Comparison of ENCODE assay signal across 12 mouse cellular contexts in the genomic region with DNA sequence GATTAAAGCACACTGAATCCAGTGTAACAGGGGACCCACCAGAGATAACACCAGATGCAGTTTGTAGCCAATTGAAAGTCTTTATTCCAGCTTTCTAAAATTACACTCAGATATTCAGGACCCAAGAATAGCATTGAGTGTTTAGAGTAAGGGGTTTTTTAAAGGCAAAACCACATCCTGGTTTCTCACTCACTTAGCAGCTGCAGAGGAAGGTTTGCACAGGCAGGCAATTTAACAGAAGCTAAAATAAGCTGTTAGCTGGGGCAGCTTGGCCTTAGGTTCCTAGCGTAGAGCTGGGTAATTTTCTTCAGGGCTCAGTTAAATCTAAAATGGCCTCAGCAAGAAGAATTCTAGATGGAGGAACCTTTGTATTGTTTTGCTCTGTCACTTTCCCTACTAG. TPM values are rescaled to one million over a fixed set of nuclear protein-coding genes. Genes with fewer than 3 reads are reported as not detected.
DNase-seq lines count a peak whose midpoint lies in the region; ATAC-seq and TF ChIP-seq lines count a peak whose summit lies in the region.
"Had no signal": no experiment of that assay in that cellular context is flagged by ENCODE, and none has a peak within 500 bp of the region (broad histone marks: within the 10 kb centered on the region; RNA-seq: fewer than 3 reads in every experiment).

No protein-coding gene starts in this region.

- no peaks in the 10 kb centered on the region for H3K9me3 ChIP-seq in embryonic facial prominence, embryonic 14.5 days (ENCODE audit: control insufficient read depth, low read length)
- H3K9me3 ChIP-seq in embryonic facial prominence, embryonic 10.5 days = no peaks in the 10 kb centered on the region
- peaks cover 4% of the 10 kb centered on the region for H3K9me3 ChIP-seq in CH12.LX (replicated peaks; ENCODE audit: low read length)
- H3K9me3 ChIP-seq: lung, embryonic 15.5 days had no signal

- peaks cover 14% of the 10 kb centered on the region; the same call in 1 of the 2 replicates for H3K4me1 ChIP-seq in embryonic facial prominence, embryonic 14.5 days (ENCODE audit: control insufficient read depth, insufficient read depth, low read length)
- H3K4me1 ChIP-seq in embryonic facial prominence, embryonic 10.5 days = peaks cover 21% of the 10 kb centered on the region
- H3K4me1 ChIP-seq in CH12.LX (ENCODE audit: control insufficient read depth in 1 of 2, insufficient read depth in 2 of 2) = peaks cover 39 to 94% of the 10 kb centered on the region in 2 experiments

- no peaks in the 10 kb centered on the region for H3K36me3 ChIP-seq in embryonic facial prominence, embryonic 14.5 days (ENCODE audit: control insufficient read depth, insufficient read depth, low read length)
- H3K36me3 ChIP-seq in embryonic facial prominence, embryonic 10.5 days (replicated peaks) = no peaks in the 10 kb centered on the region
- H3K36me3 ChIP-seq in CH12.LX (replicated peaks in 1 of 2; ENCODE audit: control insufficient read depth in 1 of 2, insufficient read depth in 1 of 2, low read length in 1 of 2) = peaks cover 0 to 27% of the 10 kb centered on the region in 2 experiments
- H3K36me3 ChIP-seq in myocyte (ENCODE audit: control insufficient read depth, insufficient read depth) = peaks cover 4% of the 10 kb centered on the region
- H3K36me3 ChIP-seq: lung, embryonic 15.5 days had no signal

- H3K27ac ChIP-seq in embryonic facial prominence, embryonic 14.5 days (replicated peaks; ENCODE audit: low read depth, low read length) = no peak overlapping the region
- no peak overlapping the region for H3K27ac ChIP-seq in embryonic facial prominence, embryonic 10.5 days (replicated peaks)
- H3K27ac ChIP-seq in layer of hippocampus, adult 2 months = peak overlapping the region; percentile 29; the same call in 1 of the 2 replicates
- H3K27ac ChIP-seq in CH12.LX (ENCODE audit: insufficient read depth, low read depth) = peak overlapping the region; percentile 93
- H3K27ac ChIP-seq: hindbrain, embryonic 14.5 days; lung, embryonic 15.5 days had no signal

- ATAC-seq in embryonic facial prominence, embryonic 14.5 days (ENCODE audit: low read depth) = no peak

- H3K4me3 ChIP-seq in embryonic facial prominence, embryonic 14.5 days (ENCODE audit: low read depth, low read length) = no peak overlapping the region
- no peak overlapping the region for H3K4me3 ChIP-seq in embryonic facial prominence, embryonic 10.5 days
- no peak overlapping the region for H3K4me3 ChIP-seq in layer of hippocampus, adult 2 months
- H3K4me3 ChIP-seq in CH12.LX (replicated peaks in 1 of 3; ENCODE audit: low read depth in 2 of 3, low read length in 2 of 3, poor library complexity in 1 of 3) (no peak overlapping the region), myocyte (no peak overlapping the region)
- H3K4me3 ChIP-seq: lung, embryonic 15.5 days had no signal

- TF ChIP-seq CTCF in layer of hippocampus, adult 2 months (conservative IDR thresholded peaks at IDR 0.05) = no peak
- TF ChIP-seq CTCF in CH12.LX (conservative IDR thresholded peaks at IDR 0.05 in 1 of 2, IDR thresholded peaks at IDR 0.05 in 1 of 2; ENCODE audit: low read depth in 2 of 2, low read length in 2 of 2) = no peak

- dilution Hi-C loops in CH12.LX (cut with MboI; ENCODE audit: extremely low pct_ligation_motif_present, extremely low pct_unique_long_range_greater_than_20kb, low sequenced_read_pairs) = no loop called here

- in situ Hi-C loops in CH12.LX (cut with MboI; ENCODE audit: low pct_ligation_motif_present, low pct_unique_long_range_greater_than_20kb, low sequenced_read_pairs) = no loop called here

- no peak for TF ChIP-seq POLR2A in CH12.LX (IDR thresholded peaks at IDR 0.05; ENCODE audit: low read depth, low read length)
- no peak for TF ChIP-seq POLR2A in myocyte (IDR thresholded peaks at IDR 0.05; ENCODE audit: insufficient read length, low read depth)

- H3K79me2 ChIP-seq in CH12.LX (replicated peaks; ENCODE audit: control insufficient read depth, extremely low read depth, insufficient read depth, poor library complexity, severe bottlenecking) (peaks cover 95% of the 10 kb centered on the region), myocyte (ENCODE audit: control insufficient read depth, insufficient read depth) (peaks cover 95% of the 10 kb centered on the region)

- H3K4me2 ChIP-seq in embryonic facial prominence, embryonic 14.5 days (ENCODE audit: low read depth, low read length) = no peak overlapping the region
- H3K4me2 ChIP-seq in CH12.LX (ENCODE audit: insufficient read depth, low read depth, poor library complexity, severe bottlenecking) (peak overlapping the region; percentile 79), myocyte (ENCODE audit: low read depth) (peak overlapping the region; percentile 42)
- H3K4me2 ChIP-seq: hindbrain, embryonic 14.5 days; lung, embryonic 15.5 days had no signal

- H3ac ChIP-seq in myocyte (ENCODE audit: control insufficient read depth, insufficient read length) = no peak overlapping the region

- WGBS in embryonic facial prominence, embryonic 14.5 days = 55% methylated on average over 1 of the region's 1 CpGs
- 85% methylated on average over 1 of the region's 1 CpGs for WGBS in embryonic facial prominence, embryonic 10.5 days

- no peak overlapping the region for H3K9ac ChIP-seq in embryonic facial prominence, embryonic 14.5 days (ENCODE audit: low read depth, low read length)
- peak overlapping the region; percentile 58; the same call in 1 of the 2 replicates for H3K9ac ChIP-seq in CH12.LX (ENCODE audit: insufficient read depth, low read depth)
- H3K9ac ChIP-seq: hindbrain, embryonic 14.5 days; lung, embryonic 15.5 days had no signal

- H3K27me3 ChIP-seq in embryonic facial prominence, embryonic 14.5 days (replicated peaks; ENCODE audit: control insufficient read depth, insufficient read depth, low read length) = no peaks in the 10 kb centered on the region
- no peaks in the 10 kb centered on the region for H3K27me3 ChIP-seq in embryonic facial prominence, embryonic 10.5 days (replicated peaks; ENCODE audit: low read depth, poor library complexity, severe bottlenecking)
- H3K27me3 ChIP-seq in CH12.LX (replicated peaks) (no peaks in the 10 kb centered on the region), myocyte (ENCODE audit: control insufficient read depth, insufficient read depth, insufficient read length) (no peaks in the 10 kb centered on the region)
- H3K27me3 ChIP-seq: lung, embryonic 15.5 days had no signal

- peak; percentile 3; the same call in 1 of the 2 replicates for TF ChIP-seq RAD21 in CH12.LX (IDR thresholded peaks at IDR 0.05; ENCODE audit: low read depth, low read length)

- peak; percentile 94 for TF ChIP-seq EP300 in CH12.LX (IDR thresholded peaks at IDR 0.05; ENCODE audit: low read length)

- peak; percentile 32 for DNase-seq in embryonic facial prominence, embryonic 14.5 days (ENCODE audit: low spot score)
- no peak for DNase-seq in embryonic facial prominence, embryonic 10.5 days (ENCODE audit: low spot score)
- no peak for DNase-seq in layer of hippocampus, adult 2 months (ENCODE audit: low spot score in 2 of 2)
- no peak for DNase-seq in layer of hippocampus, adult 8-10 months (ENCODE audit: low spot score in 2 of 2)
- DNase-seq in CH12.LX (ENCODE audit: extremely low read depth) (peak; percentile 91), MN1 (ENCODE audit: low spot score) (no peak)
- no peak for DNase-seq in gastrocnemius, postnatal 10 days
- DNase-seq: cerebellum, adult 11 months; kidney, adult 2 months had no signal

TF ChIP-seq in CH12.LX, 34 proteins besides CTCF, POLR2A, EP300 and RAD21 (continues in another document):
- TF ChIP-seq SIN3A (IDR thresholded peaks at IDR 0.05; ENCODE audit: low read length) (peak; percentile 30; the same call in 1 of the 2 replicates), MAX (IDR thresholded peaks at IDR 0.05; ENCODE audit: low read length) (0 out of 2 replicates have a peak, but pooled peaks have one; percentile 60), CHD1 (IDR thresholded peaks at IDR 0.05; ENCODE audit: low read depth, low read length) (no peak), TBP (conservative IDR thresholded peaks at IDR 0.05; ENCODE audit: low read depth, low read length) (peak; percentile 29; the same call in 1 of the 2 replicates), ZC3H11A (IDR thresholded peaks at IDR 0.05; ENCODE audit: low read depth, low read length) (no peak; the same call in 1 of the 2 replicates), ZKSCAN1 (IDR thresholded peaks at IDR 0.05; ENCODE audit: borderline replicate concordance, low read depth, low read length) (no peak), E2F4 (IDR thresholded peaks at IDR 0.05; ENCODE audit: insufficient replicate concordance, low read depth, low read length) (no peak), RCOR1 (conservative IDR thresholded peaks at IDR 0.05; ENCODE audit: low read depth, low read length) (0 out of 2 replicates have a peak, but pooled peaks have one; percentile 70), ZMIZ1 (IDR thresholded peaks at IDR 0.05; ENCODE audit: low read depth, low read length) (no peak)

TF ChIP-seq in myocyte, 11 proteins besides CTCF, POLR2A, EP300 and RAD21:
- TF ChIP-seq MYOG (IDR thresholded peaks at IDR 0.05; ENCODE audit: control insufficient read depth in 1 of 3, insufficient read depth in 1 of 3, insufficient read length in 2 of 3, low read depth in 2 of 3) = peak in 1 of 3 experiments; percentile 80
- peak in 2 of 3 experiments; percentile 29 to 48 for TF ChIP-seq MYOD1 (IDR thresholded peaks at IDR 0.05; ENCODE audit: control insufficient read depth in 1 of 3, insufficient read length in 2 of 3, low read depth in 2 of 3)
- TF ChIP-seq MAX (IDR thresholded peaks at IDR 0.05; ENCODE audit: low read depth) = no peak
TF ChIP-seq in myocyte: peak in this region for 2.

RNA-seq across cellular contexts. Expression of a gene that starts 13.6 kb away (rescaled TPM):
- polyA plus RNA-seq in embryonic facial prominence, embryonic 14.5 days (2014; fragmentation: Nextera tagmentation; extraction: Ambion mirVana) = 31.7 and 34.1 TPM in 2 replicates
- 39.3 and 41.3 TPM in 2 replicates for polyA plus RNA-seq in embryonic facial prominence, embryonic 10.5 days (2016; fragmentation: Nextera tagmentation; extraction: Ambion mirVana)
- total RNA-seq in layer of hippocampus, adult 2 months (2021) = 100 to 1,000 TPM; 103 to 117 TPM
- 100 to 1,000 TPM; 102 to 113 (median 110) TPM for total RNA-seq in layer of hippocampus, adult 8-10 months (2022)
- total RNA-seq in CH12.LX (2012; rRNA removed) = 73.4 and 89.9 TPM in 2 replicates
- total RNA-seq in CH12.LX (2014; rRNA removed) = 57.5 and 58.0 TPM in 2 replicates
- polyA plus RNA-seq in CH12.LX (2012; ENCODE audit: insufficient read length, low read depth) = 73.8 and 77.3 TPM in 2 replicates
- 59.3 TPM for polyA plus RNA-seq in myocyte (2012; fragmentation: generic; extraction: Trizol)
- total RNA-seq in gastrocnemius, postnatal 10 days (2021) = 10 to 100 TPM; 37.5 to 44.6 TPM

Comparison
In these comparisons a context has a peak if more than half of its experiments do, and no peak if none do; other contexts are left out.
1. DNase-seq: peak in embryonic facial prominence, embryonic 14.5 days (single experiment) and CH12.LX (single experiment); none in embryonic facial prominence, embryonic 10.5 days (single experiment), layer of hippocampus, adult 2 months (0 of 2), layer of hippocampus, adult 8-10 months (0 of 2), MN1 (single experiment) and gastrocnemius, postnatal 10 days (single experiment).
2. H3K27ac ChIP-seq: peak in layer of hippocampus, adult 2 months (single experiment) and CH12.LX (single experiment); none in embryonic facial prominence, embryonic 14.5 days (single experiment) and embryonic facial prominence, embryonic 10.5 days (single experiment).